Mouse (Mus musculus): ENCODE measurements around the gene Olfr460.
"Not testable (repeated sequence)": the region's sequence is repeated elsewhere in the genome, so short reads cannot be mapped to it uniquely, and the experiment has no call there.

Gene Olfr460

DNA sequence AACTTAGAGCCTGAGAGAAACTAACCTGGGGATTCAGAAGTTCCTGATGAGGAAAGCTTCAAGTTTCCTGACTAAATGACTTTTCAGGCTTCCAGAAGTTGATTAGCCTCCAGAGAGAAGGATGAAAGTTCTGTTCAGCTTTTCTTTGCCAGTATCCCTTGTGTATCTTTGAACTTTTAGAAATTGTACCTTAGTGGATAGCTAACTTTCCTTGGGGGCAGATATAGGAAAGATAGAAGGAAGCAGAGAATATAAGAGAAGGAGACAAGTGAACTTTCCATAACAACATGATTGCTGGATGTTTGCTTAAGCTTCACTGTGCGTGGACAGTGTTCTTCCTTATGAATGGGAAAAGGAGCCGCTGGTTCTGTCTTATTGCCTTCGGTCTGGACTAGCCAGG is at the start of gene Olfr460:
TSS of gene Olfr460 (plus strand) at position 301 of the 400 bp plus-strand sequence.
- no peak for DNase-seq (ENCODE audit: low read depth, low spot score)

DNA sequence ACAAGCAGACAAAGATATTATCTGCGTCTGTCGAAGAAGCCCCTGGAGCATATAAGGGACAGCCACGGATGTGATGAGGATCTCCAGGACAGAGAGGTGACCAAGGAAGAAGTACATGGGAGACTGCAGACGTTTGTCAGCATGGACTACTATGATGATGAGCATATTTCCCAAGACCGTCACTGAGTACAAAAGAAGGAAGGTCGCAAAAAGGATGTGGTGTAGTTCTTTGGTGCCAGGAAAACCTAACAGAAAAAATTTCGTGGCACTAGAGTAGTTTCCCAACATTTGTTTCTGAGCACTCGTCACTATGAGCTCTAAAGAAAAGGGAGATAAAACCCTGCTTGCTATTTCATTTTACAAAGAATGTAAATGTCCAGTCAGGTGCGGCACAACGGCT is 24.6 kb upstream of the Olfr460 start:
- no peak for DNase-seq (ENCODE audit: low read depth, low spot score)

DNA sequence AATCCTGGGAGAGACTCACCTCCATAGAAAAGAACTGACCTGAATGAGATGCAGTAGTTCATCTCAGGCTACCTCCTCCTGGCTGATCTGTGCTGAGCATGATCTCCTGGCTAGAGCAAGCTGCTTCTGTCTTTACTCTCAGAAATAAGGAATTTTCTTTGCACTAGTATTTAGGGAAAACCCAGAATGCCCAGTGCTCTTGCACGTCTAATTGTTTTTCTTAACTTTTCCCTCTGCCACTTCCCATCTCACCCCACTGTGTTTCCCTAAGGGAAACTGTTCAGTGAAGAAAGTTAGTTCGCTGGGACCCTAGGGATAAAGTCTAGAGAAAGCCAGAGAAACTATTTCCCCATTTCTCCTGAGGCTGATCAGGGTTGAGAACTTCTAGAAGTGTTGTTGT is 14.3 kb upstream of the Olfr460 start, which contains the start of gene Olfr461:
TSS of gene Olfr461 (minus strand) at position 101 of the 400 bp plus-strand sequence.
- no peak for DNase-seq (ENCODE audit: low read depth, low spot score)

DNA sequence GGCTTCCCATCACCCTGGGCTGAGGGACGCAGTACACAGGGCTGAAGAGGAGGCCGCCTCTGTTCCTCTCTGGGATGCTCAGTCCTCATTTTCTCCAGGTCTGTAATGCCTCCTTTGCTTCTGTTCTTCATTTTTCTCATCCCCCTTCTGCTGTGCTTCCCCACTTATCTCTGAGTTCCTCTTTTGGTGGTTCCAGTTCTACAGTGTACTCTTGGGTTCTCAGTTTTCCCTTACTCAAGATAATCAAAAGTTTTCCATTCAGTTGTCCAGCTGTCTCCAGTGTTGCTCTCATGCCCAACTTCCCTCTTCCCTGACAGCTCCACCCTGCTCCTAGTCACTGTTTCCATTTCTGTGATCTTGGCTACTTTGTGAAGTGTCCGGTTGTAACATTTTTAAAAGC is 4.3 kb downstream of the Olfr460 start:
- DNase-seq (ENCODE audit: low read depth, low spot score): peak; percentile 4

DNA sequence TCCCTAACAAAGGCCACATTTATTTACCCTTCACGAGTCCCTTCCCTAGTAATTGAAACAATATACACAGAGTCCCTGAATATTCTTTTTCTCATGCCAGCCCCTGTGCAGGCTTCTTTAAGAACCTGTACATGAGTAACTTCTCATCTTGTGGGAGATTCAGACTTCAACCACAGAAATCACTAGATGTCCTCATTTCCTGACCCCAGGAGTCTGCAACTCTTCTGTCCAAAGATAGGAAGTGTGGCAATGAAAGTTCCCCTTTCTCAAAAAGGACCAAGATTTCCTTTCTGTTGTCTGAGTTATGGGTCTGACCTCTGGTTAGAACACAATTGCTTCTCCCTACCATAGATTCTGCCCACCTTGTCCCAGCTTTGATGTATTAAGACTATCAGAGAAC is 7.0 kb downstream of the Olfr460 start:
- DNase-seq (ENCODE audit: low read depth, low spot score): peak; percentile 30

DNA sequence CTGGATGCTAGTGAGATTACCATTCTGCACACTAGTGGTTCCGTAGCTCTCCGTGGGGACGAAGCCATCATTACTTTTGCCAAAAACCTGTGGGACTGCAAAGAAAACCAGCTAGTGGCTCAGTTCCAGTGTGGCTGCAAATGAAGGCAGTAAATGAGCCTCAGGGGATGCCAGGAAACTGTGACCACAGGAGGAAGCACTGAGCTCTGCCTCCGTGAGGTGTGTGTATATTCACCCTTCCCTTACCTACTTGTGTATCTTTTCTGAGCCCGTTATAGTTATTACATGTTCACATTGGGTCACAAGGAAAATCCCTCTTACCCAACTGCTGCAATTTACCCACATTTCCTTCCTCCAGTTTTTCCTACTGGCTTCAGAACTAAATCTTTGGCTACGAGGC is 15.0 kb downstream of the Olfr460 start:
- DNase-seq (ENCODE audit: low read depth, low spot score): no peak

DNA sequence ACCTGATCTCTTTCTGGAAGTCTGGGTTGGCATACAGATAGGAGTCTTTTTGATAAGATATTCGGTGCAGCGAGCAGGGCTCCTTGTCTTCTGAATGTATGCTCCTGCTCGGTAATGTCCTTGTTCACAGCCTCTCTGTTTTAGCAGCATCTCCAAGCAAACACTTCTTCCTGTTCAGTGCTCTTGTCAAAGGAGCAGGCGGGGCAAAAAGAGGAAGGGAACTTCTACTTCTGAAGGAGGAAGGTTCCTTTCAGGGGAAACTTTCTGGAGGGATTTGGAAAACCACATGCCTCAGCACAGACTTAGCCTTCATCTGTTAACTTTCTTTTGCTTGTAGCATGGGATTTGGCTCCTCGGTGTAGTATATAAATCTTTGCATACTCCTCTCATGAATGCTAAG is 16.4 kb downstream of the Olfr460 start, which contains the start of gene Clec5a:
TSS of gene Clec5a (minus strand) at position 177 of the 400 bp plus-strand sequence.
- peak; percentile 4 for DNase-seq (ENCODE audit: low read depth, low spot score)

DNA sequence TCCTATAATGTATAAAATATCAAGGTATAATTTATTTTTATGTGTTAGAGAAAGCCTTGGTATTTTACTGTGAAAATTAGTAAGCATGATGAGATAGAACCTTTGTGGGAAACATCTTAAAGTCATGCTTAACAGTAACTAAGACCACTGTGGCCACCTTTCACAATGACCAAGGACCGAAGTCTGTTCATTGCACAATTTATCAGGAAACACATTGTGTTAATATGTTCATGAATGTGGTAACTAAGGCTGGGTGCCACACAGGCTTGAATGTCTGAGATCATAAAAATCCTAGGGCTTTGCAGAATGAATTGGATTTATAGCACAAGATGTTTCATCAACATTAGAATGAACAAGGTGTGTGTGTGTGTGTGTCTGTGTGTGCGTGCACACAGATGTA is 19.1 kb downstream of the Olfr460 start:
- no peak for DNase-seq (ENCODE audit: low read depth, low spot score)

DNA sequence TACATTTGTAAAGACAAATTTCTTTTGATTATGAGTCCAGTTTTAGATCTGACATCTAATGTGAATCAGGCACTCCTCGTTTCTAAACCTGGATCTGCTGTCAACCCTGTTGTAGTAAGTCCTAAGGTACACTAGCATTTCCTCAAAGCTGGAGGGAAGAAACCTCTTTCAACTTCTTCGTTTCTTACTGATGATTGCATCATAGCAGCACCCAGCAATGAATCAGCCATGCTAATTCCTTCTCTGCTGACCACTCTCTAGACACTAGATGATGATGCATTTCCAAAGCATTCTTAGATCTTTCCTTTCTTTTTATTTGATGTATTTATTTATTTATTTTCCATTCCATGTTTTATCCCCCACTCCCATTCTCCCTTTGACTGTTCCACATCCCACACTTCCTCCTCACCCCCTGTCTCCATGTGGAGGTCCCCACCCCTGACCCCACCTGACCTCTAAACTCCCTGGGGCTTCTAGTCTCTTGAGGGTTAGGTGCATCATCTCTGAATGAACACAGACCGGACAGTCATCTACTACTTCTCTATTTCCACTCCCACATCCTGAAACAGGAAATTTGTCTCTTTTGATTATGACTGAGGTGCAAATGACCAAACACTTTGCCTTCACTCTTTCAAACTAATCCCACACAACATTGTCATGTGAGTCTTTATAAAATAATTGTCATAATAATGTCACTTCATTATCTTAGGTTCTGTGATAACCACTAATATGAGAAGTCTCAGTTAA is 25.7 kb downstream of the Olfr460 start:
- no peak for DNase-seq (ENCODE audit: low read depth, low spot score)

DNA sequence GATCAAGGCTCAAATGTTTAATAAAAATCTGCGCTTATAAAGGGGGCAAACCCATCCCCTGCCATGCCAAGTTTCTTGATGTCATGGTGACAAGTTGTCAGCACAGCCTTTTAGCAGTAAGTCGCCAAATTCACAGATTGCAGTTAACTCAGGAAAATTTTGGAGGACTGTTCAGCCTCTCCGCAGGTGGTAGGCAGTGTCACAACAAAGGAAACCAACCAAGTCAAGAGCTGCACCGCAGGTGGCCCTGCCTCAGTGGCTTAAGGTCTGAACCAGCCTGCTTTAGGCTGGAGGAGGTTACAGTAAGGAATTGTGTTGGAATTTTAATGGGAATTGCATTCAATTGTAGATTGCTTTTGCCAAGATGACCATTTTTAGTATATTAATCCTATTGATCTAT is 29.3 kb downstream of the Olfr460 start:
- DNase-seq (ENCODE audit: low read depth, low spot score): not testable (repeated sequence)

DNA sequence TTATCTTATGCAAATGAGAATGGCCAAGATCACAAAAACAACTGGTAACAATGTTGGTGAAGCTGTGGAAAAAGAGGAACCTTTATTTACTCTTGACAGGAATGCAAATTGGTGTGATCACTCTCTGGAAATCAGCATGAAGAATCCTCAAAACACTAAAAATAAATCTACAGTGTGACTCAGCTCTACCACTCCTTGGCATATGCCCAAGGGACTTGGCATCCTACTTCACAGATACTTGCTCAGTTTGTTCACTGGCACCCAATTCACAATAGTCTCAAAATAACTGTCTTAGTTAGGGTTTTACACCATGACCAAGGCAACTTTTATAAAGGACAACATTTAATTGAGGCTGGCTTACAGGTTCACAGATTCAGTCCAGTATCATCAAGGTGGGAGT is 38.1 kb downstream of the Olfr460 start:
- DNase-seq (ENCODE audit: low read depth, low spot score): peak; percentile 91

DNA sequence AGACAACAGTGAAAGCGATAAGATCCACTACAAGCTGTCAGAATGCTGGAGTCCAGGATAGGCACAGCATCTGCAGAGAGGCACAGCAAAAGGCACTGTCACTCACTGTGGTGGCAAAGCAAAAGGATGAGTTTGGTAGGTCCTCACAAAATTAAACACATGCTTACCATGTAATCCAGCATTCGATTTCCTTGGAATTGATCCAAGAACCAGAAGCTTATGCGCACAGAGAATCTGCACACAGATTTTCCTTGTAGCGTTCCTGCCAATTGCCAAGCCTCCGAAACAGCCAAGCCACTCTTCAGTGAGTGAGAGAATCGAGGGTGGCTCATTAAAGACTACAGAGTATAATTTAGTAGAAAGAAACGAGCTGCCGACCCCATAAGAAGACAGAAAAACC is 41.0 kb downstream of the Olfr460 start:
- peak; percentile 68 for DNase-seq (ENCODE audit: low read depth, low spot score)

DNA sequence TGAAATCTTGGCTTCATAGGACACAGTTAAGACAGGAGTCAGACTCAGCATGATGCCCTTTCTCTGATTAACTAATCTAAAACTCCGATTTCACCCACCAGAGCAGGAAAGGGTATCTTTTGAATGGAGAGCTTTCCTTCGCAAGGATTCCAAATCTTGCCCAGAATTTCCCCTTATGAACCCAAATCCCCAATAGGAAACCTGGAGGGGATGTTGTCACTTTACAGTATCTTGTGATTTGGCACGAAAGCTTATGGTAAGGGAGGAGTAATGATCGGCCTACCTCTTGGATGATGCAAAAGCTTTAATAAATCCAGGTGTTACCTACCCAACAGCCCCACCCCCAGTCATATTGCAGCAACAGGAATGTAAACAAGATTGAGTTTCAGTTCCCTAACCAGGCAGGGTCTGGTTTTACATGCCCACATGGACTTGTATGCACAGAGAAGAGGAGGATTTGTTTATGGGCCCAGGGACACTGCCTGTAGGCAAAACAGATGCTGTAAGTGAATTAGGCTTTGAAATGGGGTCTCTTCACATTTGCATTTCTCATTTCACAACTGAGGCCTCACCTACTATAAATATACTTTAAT is 44.1 kb downstream of the Olfr460 start, which contains the start of gene Tas2r138:
TSS of gene Tas2r138 (minus strand) at position 51 of the 593 bp plus-strand sequence.
- DNase-seq (ENCODE audit: low read depth, low spot score): no peak

DNA sequence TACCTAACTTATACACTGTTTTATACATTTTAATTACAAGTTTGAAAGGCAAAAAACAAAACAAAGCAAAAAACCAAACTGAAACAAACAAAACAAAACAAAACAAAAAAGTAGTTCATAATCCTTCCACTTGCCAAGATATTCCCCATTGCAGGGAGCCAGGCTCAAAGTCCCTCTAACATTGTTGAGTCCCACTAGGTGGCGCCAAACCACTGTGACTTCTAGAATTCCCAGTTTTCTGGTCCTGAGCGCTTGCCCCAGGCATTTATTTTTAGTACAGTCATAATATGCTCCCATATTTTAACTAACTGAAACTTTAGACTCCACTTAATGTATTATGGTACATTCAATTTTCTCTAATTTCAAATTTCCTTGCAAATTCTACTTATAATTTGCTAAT is 48.7 kb downstream of the Olfr460 start:
- DNase-seq (ENCODE audit: low read depth, low spot score): peak; percentile 77
